Mouse (Mus musculus): ENCODE measurements around the gene Shd. TPM values are rescaled to one million over a fixed set of nuclear protein-coding genes. Genes with fewer than 3 reads are reported as not detected.

Shd gene
- total RNA-seq, 4 experiments from 2014 or later, result 24.3 to 29.0 (median 26.8) TPM

DNA sequence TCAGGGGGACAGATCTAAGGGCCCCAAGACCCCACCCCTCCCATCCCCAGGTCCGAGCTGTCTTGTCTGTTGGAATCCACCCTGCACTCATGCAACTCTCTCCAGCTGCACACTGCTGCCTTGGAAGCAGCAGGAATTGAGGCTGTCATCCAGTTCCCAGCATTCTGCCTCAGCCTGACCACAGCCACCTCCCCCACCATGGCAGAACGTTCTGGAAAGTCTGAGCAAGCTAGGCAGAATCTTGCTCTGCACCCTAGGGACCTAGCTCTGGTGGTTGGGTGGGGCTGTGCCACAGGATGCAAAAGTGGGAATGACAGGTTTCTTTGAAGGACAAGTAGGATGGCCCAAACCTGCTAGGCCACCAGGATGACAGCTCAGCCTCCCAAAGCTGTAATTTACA lies 54.2 kb downstream of the Shd start:
- no peak for DNase-seq (ENCODE audit: low spot score in 2 of 2)

DNA sequence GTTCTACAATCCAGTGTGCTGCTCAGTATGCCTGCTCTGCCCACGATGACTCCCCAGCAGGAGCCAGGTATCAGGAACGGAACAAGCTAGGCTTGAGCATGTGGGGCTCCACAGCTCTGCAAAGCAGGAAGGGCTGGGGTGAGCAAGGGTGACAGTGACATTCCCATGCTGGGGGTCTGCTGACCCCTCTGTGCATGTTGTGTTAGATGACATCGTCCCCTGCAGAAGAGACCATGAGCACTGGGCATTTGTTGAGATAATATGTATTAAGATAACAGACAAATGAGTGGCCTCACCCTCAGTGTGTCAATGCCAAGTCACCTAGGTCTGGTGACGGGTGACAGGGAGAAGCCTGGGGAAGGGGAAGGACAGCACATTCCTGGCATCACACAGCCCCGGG lies 54.7 kb downstream of the Shd start:
- no peak for DNase-seq (ENCODE audit: low spot score in 2 of 2)

Other genes with a start within 250 kb of the Shd start
- gene Adgre4, start 220.5 kb upstream of the Shd start, total RNA-seq (2022), result under 1 TPM in 1 of 4 experiments, not detected in 3; 0.08 TPM
- 1 to 10 TPM; 5.0 to 6.7 (median 5.3) TPM for gene Zfp119a, start 91.5 kb upstream of the Shd start, total RNA-seq (2022)
- gene Zfp959, start 78.4 kb upstream of the Shd start, total RNA-seq (2022), result 1 to 10 TPM; 5.6 to 8.4 (median 7.2) TPM
- 1 to 10 TPM; 3.3 to 5.6 (median 3.8) TPM for gene Zfp119b, start 21.0 kb upstream of the Shd start, total RNA-seq (2022)
- 1 to 10 TPM; 1.2 to 3.2 (median 1.8) TPM for gene Ebi3, start 17.8 kb upstream of the Shd start, total RNA-seq (2022)
- gene Yju2, start 11.4 kb upstream of the Shd start, total RNA-seq (2022), result 10 to 100 TPM; 16.9 to 19.1 (median 18.9) TPM
- gene Fsd1, start 16.0 kb downstream of the Shd start, total RNA-seq (2022), result 10 to 100 TPM; 68.1 to 83.4 (median 76.2) TPM
- gene Stap2, start 35.1 kb downstream of the Shd start, total RNA-seq (2022), result 1 to 10 TPM; 1.8 to 2.8 (median 2.2) TPM
- gene Mpnd, start 35.2 kb downstream of the Shd start, total RNA-seq (2022), result 100 to 1,000 TPM; 102 to 115 (median 106) TPM
- 10 to 100 TPM; 44.1 to 55.6 (median 52.1) TPM for gene Sh3gl1, start 66.2 kb downstream of the Shd start, total RNA-seq (2022)
- gene Chaf1a, start 70.0 kb downstream of the Shd start, total RNA-seq (2022), result 1 to 10 TPM; 2.5 to 3.5 (median 2.7) TPM
- 10 to 100 TPM; 76.5 to 96.6 (median 88.0) TPM for gene Ubxn6, start 104.6 kb downstream of the Shd start, total RNA-seq (2022)
- gene Hdgfl2, start 109.2 kb downstream of the Shd start, total RNA-seq (2022), result 100 to 1,000 TPM; 112 to 127 (median 115) TPM
- 10 to 100 TPM in 2 of 4 experiments, 1 to 10 TPM in 2; 7.7 to 20.5 (median 12.2) TPM for gene Plin4, start 139.3 kb downstream of the Shd start, total RNA-seq (2022)
- under 1 TPM; 0.53 to 0.80 (median 0.66) TPM for gene Plin5, start 147.1 kb downstream of the Shd start, total RNA-seq (2022)
- 1 to 10 TPM in 1 of 4 experiments, under 1 TPM in 3; 0.55 to 1.1 (median 0.74) TPM for gene Lrg1, start 151.5 kb downstream of the Shd start, total RNA-seq (2022)
- gene Sema6b, start 169.9 kb downstream of the Shd start, total RNA-seq (2022), result 100 to 1,000 TPM; 116 to 118 (median 117) TPM
- gene Tnfaip8l1, start 192.0 kb downstream of the Shd start, total RNA-seq (2022), result 1 to 10 TPM; 5.3 to 6.4 (median 5.9) TPM
- gene Mydgf, start 213.5 kb downstream of the Shd start, total RNA-seq (2022), result 10 to 100 TPM; 34.7 to 42.6 (median 40.1) TPM
- gene Dpp9, start 248.4 kb downstream of the Shd start, total RNA-seq (2022), result 10 to 100 TPM; 54.5 to 65.5 (median 60.5) TPM